Mouse (Mus musculus) inflammation-experienced regulatory T-cells, adult 16 weeks (primary cell): ENCODE results near the gene Snorc. TPM values are rescaled to one million over a fixed set of nuclear protein-coding genes. Genes with fewer than 3 reads are reported as not detected.

Experiments used
- polyA plus RNA-seq: library from polyadenylated mRNA; unstranded; fragments of 100-300 nt; shearing (Covaris generic); gene quantifications from one replicate; pipeline ENCODE4 v1.2.1, GENCODE M21; 2017

Gene Snorc
- polyA plus RNA-seq: not detected

GRCm38 (mm10) chr1:87469971-87470370, at the start of gene Snorc:
TSS of gene Snorc (plus strand) at chr1:87470271.

GRCm38 (mm10) chr1:87509561-87510165, 39.6 kb downstream of the Snorc start, which contains the start of gene Neu2:
TSS of gene Neu2 (plus strand) at chr1:87509889.

Other genes with a start within 250 kb of the Snorc start
- gene Efhd1, start 205.9 kb upstream of the Snorc start, polyA plus RNA-seq: not detected
- gene Gigyf2, start 143.3 kb upstream of the Snorc start, polyA plus RNA-seq: 78.8 TPM
- 0.67 TPM for gene Kcnj13, start 75.5 kb upstream of the Snorc start, polyA plus RNA-seq
- gene Neu2, start 39.6 kb downstream of the Snorc start, polyA plus RNA-seq: not detected
- not detected for gene Ngef, start 103.6 kb downstream of the Snorc start, polyA plus RNA-seq
- 255 TPM for gene Inpp5d, start 150.0 kb downstream of the Snorc start, polyA plus RNA-seq